Mouse (Mus musculus): Measurements from ENCODE around the gene Tmem45b.

DNA sequence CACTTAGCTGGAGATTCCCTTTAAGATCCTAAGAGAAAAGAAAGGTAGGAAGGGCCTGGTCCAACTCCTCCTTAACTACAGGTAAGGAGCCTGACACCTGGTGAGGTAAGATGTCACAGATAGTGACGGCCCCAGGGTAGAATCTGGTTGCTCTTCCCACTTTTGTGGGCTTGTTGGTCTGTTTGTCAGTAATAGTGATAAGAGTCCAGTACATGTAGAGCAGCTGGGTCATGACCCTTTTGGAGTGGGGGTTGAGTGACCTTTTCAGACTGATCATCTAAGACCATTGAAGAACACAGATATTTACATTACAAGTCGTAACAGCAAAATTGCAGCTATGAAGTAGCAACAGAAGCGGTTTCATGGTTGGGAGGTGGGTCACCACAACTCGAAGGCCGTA is 77.1 kb downstream of the Tmem45b start:
- TF ChIP-seq CTCF (conservative IDR thresholded peaks at IDR 0.05; ENCODE audit: low read length) (no peak), POU5F1 (IDR thresholded peaks at IDR 0.05; ENCODE audit: borderline replicate concordance, low read length) (no peak)

Measured in E14TG2a.4 (cell line).